Mouse (Mus musculus) kidney, embryonic 16.5 days (tissue): ENCODE results near the gene Rab11fip4. TPM values are rescaled to one million over a fixed set of nuclear protein-coding genes. Genes with fewer than 3 reads are reported as not detected.
A peak's percentile ranks its signal among the peaks of the same experiment; 100 is the strongest.

Source experiments
- ATAC-seq: fragments of 200-750 bp; cut with Nextera tagmentation; 2 replicates; pipeline ENCODE4 v1.8.0; 2017; ENCODE audit warnings: moderate TSS enrichment; ENCODE audit not compliant: low FRiP score, low TSS enrichment
- H3K27ac ChIP-seq: fragments of 300-500 bp; sonication (generic); 2 replicates; pipeline ENCODE4 v1.5.1; 2014; ENCODE audit warnings: low read length
- H3K27me3 ChIP-seq: fragments of 300-500 bp; sonication (generic); 2 replicates; pipeline ENCODE4 v1.6.1; 2014; ENCODE audit warnings: low read length, control low read depth, mixed read lengths; ENCODE audit not compliant: insufficient read depth
- H3K36me3 ChIP-seq: fragments of 300-500 bp; sonication (generic); 2 replicates; pipeline ENCODE4 v1.6.1; 2014; ENCODE audit warnings: low read length, control low read depth, mixed read lengths; ENCODE audit not compliant: insufficient read depth
- H3K4me1 ChIP-seq: fragments of 300-500 bp; sonication (generic); 2 replicates; pipeline ENCODE4 v1.6.1; 2014; ENCODE audit warnings: low read length, control low read depth, mixed read lengths; ENCODE audit not compliant: insufficient read depth
- H3K4me2 ChIP-seq: fragments of 300-500 bp; sonication (generic); replicated peaks from 2 replicates; pipeline ENCODE4 v1.6.1; 2014; ENCODE audit warnings: low read depth, low read length
- H3K4me3 ChIP-seq: fragments of 300-500 bp; sonication (generic); 2 replicates; pipeline ENCODE4 v1.5.1; 2014; ENCODE audit warnings: mild to moderate bottlenecking, low read length
- H3K9ac ChIP-seq: fragments of 300-500 bp; sonication (generic); replicated peaks from 2 replicates; pipeline ENCODE4 v1.6.1; 2014; ENCODE audit warnings: low read length
- H3K9me3 ChIP-seq: fragments of 300-500 bp; sonication (generic); 2 replicates; pipeline ENCODE4 v1.6.1; 2016; ENCODE audit warnings: low read length, control low read depth
- WGBS: fragments of 180-500 bp; shearing (Covaris S2); extraction: QIAGEN DNeasy Blood & Tissue Kit; methylation state at CpG from one replicate; pipeline ENCODE4 v1.1.7; 2014; 5-methylcytosine and 5-hydroxymethylcytosine counted together
- microRNA counts: library from miRNA; unstranded; fragments of <30 nt; microRNA quantifications from one replicate; lab custom pipeline; 2016
- microRNA-seq: library from miRNA; unstranded; fragments of <30 nt; microRNA quantifications from one replicate; pipeline ENCODE4, GENCODE M21; 2016
- polyA plus RNA-seq: library from polyadenylated mRNA; unstranded; fragments of >200 nt; fragmentation: Nextera tagmentation; extraction: Ambion mirVana; gene quantifications from 2 replicates; pipeline ENCODE4 v1.2.1, GENCODE M21; 2015

Gene Rab11fip4
- polyA plus RNA-seq, 1 experiment from 2014 or later = 11.4 TPM

DNA sequence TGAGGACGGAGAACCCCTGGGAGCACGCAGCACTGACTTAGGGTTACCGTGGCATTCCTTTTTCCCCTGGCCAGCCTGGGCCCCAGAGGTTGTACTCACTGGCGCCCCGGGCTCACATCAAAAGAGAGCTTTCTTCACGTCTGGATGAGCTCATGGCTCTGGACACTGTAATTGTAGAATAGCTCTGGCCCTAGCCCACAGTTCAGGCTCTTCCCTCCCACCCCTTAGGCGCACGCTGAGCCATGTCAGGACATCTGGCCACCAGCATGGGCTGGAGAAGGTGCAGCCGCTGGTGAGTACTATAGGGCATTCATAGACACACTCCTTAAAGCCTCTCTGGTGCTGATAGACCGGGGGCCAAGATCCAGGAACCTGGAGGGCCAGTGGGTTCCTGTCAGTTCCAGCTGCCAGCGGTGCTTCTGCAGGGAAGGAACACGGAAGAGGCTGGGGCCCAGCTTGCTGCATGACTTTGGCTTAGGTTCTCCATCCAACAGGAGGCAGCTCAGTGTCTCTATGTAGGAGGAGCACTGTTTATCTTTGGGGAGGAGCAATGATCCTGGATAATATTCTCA, 146.2 kb downstream of the Rab11fip4 start:
- Histone ChIP-seq H3K9ac (no peak overlapping the region), H3K9me3 (no peaks in the 10 kb centered on the region; the same call in 1 of the 2 replicates), H3K4me1 (peaks cover 40% of the 10 kb centered on the region), H3K27me3 (no peaks in the 10 kb centered on the region), H3K4me2 (no peak overlapping the region), H3K27ac (no peak overlapping the region), H3K4me3 (no peak overlapping the region), H3K36me3 (no peaks in the 10 kb centered on the region; the same call in 1 of the 2 replicates)
- 38% methylated on average over 12 of the region's 12 CpGs for WGBS
- peak; percentile 65 for ATAC-seq

DNA sequence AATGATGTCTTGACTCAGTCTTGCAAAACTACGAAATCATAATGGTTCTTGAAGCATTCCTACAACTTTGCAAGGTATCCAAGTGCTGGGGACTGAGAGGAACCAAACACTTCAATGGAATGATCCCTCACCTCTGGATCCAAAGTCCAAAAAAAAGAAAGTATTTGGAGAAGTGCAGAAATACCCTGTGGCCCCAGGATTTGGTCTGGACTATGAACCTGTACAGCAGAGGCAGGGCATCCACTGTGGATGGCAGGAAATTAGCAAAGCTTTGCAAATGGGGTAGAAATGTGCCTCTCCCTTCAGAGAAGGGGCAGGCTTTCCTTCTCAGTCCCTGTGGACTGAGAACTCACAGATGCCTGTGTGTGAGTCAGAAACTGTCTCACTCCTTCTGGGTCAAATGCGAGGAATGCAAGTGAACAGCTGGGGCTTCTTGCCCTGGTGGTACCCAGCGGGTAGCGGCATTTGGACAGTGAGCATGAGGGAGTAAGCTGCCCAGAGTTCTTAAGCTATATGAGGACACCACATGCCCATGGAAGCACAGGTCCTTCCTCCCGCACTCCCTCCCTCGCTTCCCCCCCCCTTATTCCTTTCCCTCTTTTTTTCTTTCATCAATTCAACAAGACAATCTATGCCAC, 147.0 kb downstream of the Rab11fip4 start:
- Histone ChIP-seq H3K9me3 (no peaks in the 10 kb centered on the region; the same call in 1 of the 2 replicates), H3K36me3 (no peaks in the 10 kb centered on the region; the same call in 1 of the 2 replicates), H3K4me3 (no peak overlapping the region), H3K27me3 (no peaks in the 10 kb centered on the region), H3K9ac (no peak overlapping the region), H3K4me1 (peaks cover 40% of the 10 kb centered on the region), H3K27ac (peak overlapping the region; percentile 91; the same call in 1 of the 2 replicates), H3K4me2 (no peak overlapping the region)
- ATAC-seq = no peak
- WGBS = 90% methylated on average over 6 of the region's 6 CpGs

- no peaks in the 10 kb centered on the region for H3K9me3 ChIP-seq
- no peak overlapping the region for H3K4me3 ChIP-seq
- H3K27me3 ChIP-seq = no peaks in the 10 kb centered on the region
- no peak overlapping the region for H3K4me2 ChIP-seq
- peak overlapping the region; percentile 91 for H3K27ac ChIP-seq
- H3K36me3 ChIP-seq = no peaks in the 10 kb centered on the region
- H3K9ac ChIP-seq = 0 out of 2 replicates have a peak overlapping the region, but pooled peaks have one; percentile 22
- WGBS = 57% methylated on average over 19 of the region's 19 CpGs
- peak; percentile 91 for ATAC-seq
- H3K4me1 ChIP-seq = peaks cover 40% of the 10 kb centered on the region
Measured at GRCm38 (mm10) chr11:79738725-79739558, 147.9 kb downstream of the Rab11fip4 start.

GRCm38 (mm10) chr11:79740740-79741512, 149.9 kb downstream of the Rab11fip4 start:
- Histone ChIP-seq H3K4me1 (peaks cover 40% of the 10 kb centered on the region), H3K4me2 (no peak overlapping the region), H3K9me3 (no peaks in the 10 kb centered on the region), H3K27ac (no peak overlapping the region), H3K9ac (no peak overlapping the region), H3K4me3 (no peak overlapping the region), H3K27me3 (no peaks in the 10 kb centered on the region), H3K36me3 (no peaks in the 10 kb centered on the region)
- WGBS = 78% methylated on average over 10 of the region's 10 CpGs
- no peak for ATAC-seq

GRCm38 (mm10) chr11:79746552-79747102, 155.6 kb downstream of the Rab11fip4 start:
- no peak overlapping the region for H3K9ac ChIP-seq
- 0 out of 2 replicates have a peak, but pooled peaks have one; percentile 19 for ATAC-seq
- 81% methylated on average over 11 of the region's 11 CpGs for WGBS
- no peaks in the 10 kb centered on the region for H3K27me3 ChIP-seq
- H3K36me3 ChIP-seq = no peaks in the 10 kb centered on the region
- no peak overlapping the region for H3K27ac ChIP-seq
- no peaks in the 10 kb centered on the region for H3K9me3 ChIP-seq
- no peak overlapping the region for H3K4me3 ChIP-seq
- H3K4me1 ChIP-seq = no peaks in the 10 kb centered on the region
- no peak overlapping the region for H3K4me2 ChIP-seq

MicroRNA genes within 50 kb of the gene (microRNA counts, 519-probe panel; counts per million panel counts)
- microRNA mmu-miR-193 (lab: Ali Mortazavi, UCI) (971 counts per million, percentile 37 among the panel's probes with 10 or more counts), microRNA mmu-miR-365 (lab: Ali Mortazavi, UCI) (3,937 counts per million, percentile 88 among the panel's probes with 10 or more counts)

Small RNA genes lying within 50 kb of the gene (microRNA-seq; reads per million reads assigned to microRNA genes)
- gene Mir193a (12.3 reads per million, percentile 32 among the genes with 10 or more reads in this experiment), gene Mir365-2 (2.4 reads per million, percentile 10 among the genes with 10 or more reads in this experiment)

Other genes starting within 250 kb of the Rab11fip4 start
- gene Omg, start 87.1 kb upstream of the Rab11fip4 start, polyA plus RNA-seq = 0.14 and 0.45 TPM in 2 replicates
- 0.50 and 0.60 TPM in 2 replicates for gene Evi2b, start 67.5 kb upstream of the Rab11fip4 start, polyA plus RNA-seq
- gene Evi2, start 60.6 kb upstream of the Rab11fip4 start, polyA plus RNA-seq = 0.51 and 0.56 TPM in 2 replicates
- gene Evi2a, start 60.6 kb upstream of the Rab11fip4 start, polyA plus RNA-seq = 2.3 and 4.0 TPM in 2 replicates